8 mouse cellular contexts compared by ENCODE assay signal in genomic region chr11:72024193-72024781, GRCm38 (mm10). TPM values are rescaled to one million over a fixed set of nuclear protein-coding genes. Genes with fewer than 3 reads are reported as not detected.
DNase-seq lines count a peak whose midpoint lies in the region; ATAC-seq and TF ChIP-seq lines count a peak whose summit lies in the region.

No protein-coding gene starts in this region.

- H3K4me3 ChIP-seq in intestine, embryonic 16.5 days (ENCODE audit: low read length) = no peak overlapping the region
- no peak overlapping the region for H3K4me3 ChIP-seq in liver, adult 2 months (ENCODE audit: insufficient read depth, low read depth, low read length)

- no peak overlapping the region for H3K9ac ChIP-seq in intestine, embryonic 16.5 days (ENCODE audit: low read depth, low read length)
- no peak overlapping the region for H3K9ac ChIP-seq in liver, adult 2 months (ENCODE audit: low read depth, low read length)

- H3K4me1 ChIP-seq in intestine, embryonic 16.5 days (ENCODE audit: control insufficient read depth, insufficient read depth, low read length) = no peaks in the 10 kb centered on the region
- H3K4me1 ChIP-seq in liver, adult 2 months (ENCODE audit: control insufficient read depth, insufficient read depth, low read length) = no peaks in the 10 kb centered on the region

- ATAC-seq in frontal cortex, adult (ENCODE audit: low TSS enrichment) = peak; percentile 64; the same call in 1 of the 2 replicates
- peak; percentile 44; the same call in 1 of the 2 replicates for ATAC-seq in intestine, embryonic 16.5 days

- no peak overlapping the region for H3K4me2 ChIP-seq in intestine, embryonic 16.5 days (ENCODE audit: low read depth, low read length)

- H3K27me3 ChIP-seq in intestine, embryonic 16.5 days (replicated peaks; ENCODE audit: control insufficient read depth, insufficient read depth, low read length) = peaks cover under 1% of the 10 kb centered on the region; the same call in 1 of the 2 replicates
- H3K27me3 ChIP-seq in liver, adult 2 months (ENCODE audit: control insufficient read depth, insufficient read depth, low read length) = no peaks in the 10 kb centered on the region

- H3K27ac ChIP-seq in intestine, embryonic 16.5 days (ENCODE audit: low read length) = no peak overlapping the region
- H3K27ac ChIP-seq in liver, adult 2 months (replicated peaks; ENCODE audit: insufficient read depth, low read depth, low read length) = no peak overlapping the region

- no peak for TF ChIP-seq POLR2A in liver, adult 2 months (IDR thresholded peaks at IDR 0.05; ENCODE audit: extremely low read depth, insufficient read depth, low read length)

- TF ChIP-seq CTCF in liver, adult 2 months (IDR thresholded peaks at IDR 0.05; ENCODE audit: low read depth, low read length) = peak; percentile 67

- WGBS in intestine, embryonic 16.5 days = 20% methylated on average over 5 of the region's 5 CpGs
- WGBS in liver, adult 2 months = 18% methylated on average over 5 of the region's 5 CpGs

- H3K36me3 ChIP-seq in intestine, embryonic 16.5 days (ENCODE audit: control insufficient read depth, insufficient read depth, low read length) = no peaks in the 10 kb centered on the region
- no peaks in the 10 kb centered on the region for H3K36me3 ChIP-seq in liver, adult 2 months (ENCODE audit: control insufficient read depth, insufficient read depth, low read length)

- DNase-seq in A20 (ENCODE audit: low read depth, low spot score) (peak; percentile 73), MEL-GATA-1-ER (ENCODE audit: extremely low read depth, low read depth) (peak; percentile 71)
- DNase-seq in cerebellum, adult 18-20 months = peak; percentile 84 to 87
- peak; percentile 60 for DNase-seq in liver, adult 2 months (ENCODE audit: extremely low read depth, low read depth, low spot score)
- peak; percentile 27 to 43 for DNase-seq in natural killer cell, adult 2 months (ENCODE audit: low spot score in 2 of 2)
- peak; percentile 57 for DNase-seq in thymus, postnatal 0 days (ENCODE audit: low spot score)

- no peaks in the 10 kb centered on the region for H3K79me2 ChIP-seq in liver, adult 2 months (ENCODE audit: control insufficient read depth, insufficient read depth, low read length)

- H3K9me3 ChIP-seq in intestine, embryonic 16.5 days (ENCODE audit: control insufficient read depth, low read length) = no peaks in the 10 kb centered on the region

RNA-seq across cellular contexts. Expression of gene Aipl1, which starts 13.0 kb away (rescaled TPM):
- polyA plus RNA-seq in intestine, embryonic 16.5 days (2015; fragmentation: Nextera tagmentation; extraction: Ambion mirVana) = 0.29 TPM in 2 replicates
- total RNA-seq in liver, adult 2 months (2014; rRNA removed) = not detected in 2 replicates
- polyA plus RNA-seq in liver, adult 2 months (2012; rRNA removed) = not detected in 2 replicates
- polyA plus RNA-seq in thymus, postnatal 0 days (2015; fragmentation: Nextera tagmentation; extraction: Ambion mirVana) = 1.2 and 1.6 TPM in 2 replicates

RNA-seq across cellular contexts. Expression of gene Pimreg, which starts 17.5 kb away (rescaled TPM):
- polyA plus RNA-seq in intestine, embryonic 16.5 days (2015; fragmentation: Nextera tagmentation; extraction: Ambion mirVana) = 61.4 and 76.9 TPM in 2 replicates
- total RNA-seq in liver, adult 2 months (2014; rRNA removed) = 0.34 TPM in 1 of 2 replicates, not detected in the other
- polyA plus RNA-seq in liver, adult 2 months (2012; rRNA removed) = 0.07 and 0.09 TPM in 2 replicates
- polyA plus RNA-seq in thymus, postnatal 0 days (2015; fragmentation: Nextera tagmentation; extraction: Ambion mirVana) = 74.2 and 88.2 TPM in 2 replicates

Comparison
In these comparisons a context has a peak if more than half of its experiments do, and no peak if none do; other contexts are left out.
1. DNase-seq: peak in every context shown above with its lines; median percentile 86 in cerebellum, adult 18-20 months; 73 in A20; 71 in MEL-GATA-1-ER; 60 in liver, adult 2 months; 57 in thymus, postnatal 0 days; 35 in natural killer cell, adult 2 months.
2. RNA of gene Pimreg, which starts 17.5 kb away (polyA plus RNA-seq): 74.2 to 88.2 TPM in thymus, postnatal 0 days and 61.4 to 76.9 TPM in intestine, embryonic 16.5 days; 0.07 to 0.09 TPM in liver, adult 2 months; every median in the first group is over 10 times any median in the second.